Mouse (Mus musculus) lung, adult 2 months (tissue): Measurements from ENCODE around the gene D6Ertd527e. TPM values are rescaled to one million over a fixed set of nuclear protein-coding genes. Genes with fewer than 3 reads are reported as not detected.

Source experiments
- DNase-seq: peaks from one replicate; pipeline ENCODE4 v3.0.0; 2022
- H3K4me1 ChIP-seq: fragments of 200-500 bp; 2 replicates; pipeline ENCODE4 v1.6.1; 2011; ENCODE audit warnings: low read length; ENCODE audit not compliant: control insufficient read depth, insufficient read depth
- H3K4me3 ChIP-seq: fragments of 200-500 bp; replicated peaks from 2 replicates; pipeline ENCODE3; 2011; ENCODE audit warnings: low read depth, mild to moderate bottlenecking, control low read depth, low read length; ENCODE audit errors: extremely low read depth
- CTCF ChIP-seq: fragments of 200-500 bp; IDR thresholded peaks from 2 replicates; pipeline ENCODE4 v1.5.1; 2011; ENCODE audit warnings: mild to moderate bottlenecking, low read length, control low read depth; ENCODE audit not compliant: insufficient read depth
- POLR2A ChIP-seq: fragments of 200-500 bp; IDR thresholded peaks from 2 replicates; pipeline ENCODE4 v1.6.1; 2011; ENCODE audit warnings: low read depth, mild to moderate bottlenecking, control low read depth, low read length, borderline replicate concordance; ENCODE audit errors: extremely low read depth
- WGBS: fragments of 180-500 bp; shearing (Covaris S2); methylation state at CpG from one replicate; pipeline ENCODE4 v1.1.7; 2018; 5-methylcytosine and 5-hydroxymethylcytosine counted together
- polyA plus RNA-seq: library from polyadenylated mRNA; depleted of rRNA; stranded (reverse); fragments of >200 nt; gene quantifications from 2 replicates; pipeline ENCODE4 v1.2.3, GENCODE M21; 2012; rRNA removed

The D6Ertd527e gene
- polyA plus RNA-seq: 2.0 and 2.3 TPM in 2 replicates

- no peak for TF ChIP-seq POLR2A
- no peak for TF ChIP-seq CTCF
Observed at GRCm38 (mm10) chr6:87104123-87104796, at the start of gene D6Ertd527e. Gene D6Ertd527e (plus strand): TSS chr6:87104746.

GRCm38 (mm10) chr6:87059754-87060153, 44.8 kb upstream of the D6Ertd527e start:
- no peak for DNase-seq
- no peak for TF ChIP-seq POLR2A
- no peak for TF ChIP-seq CTCF
- H3K4me3 ChIP-seq: no peak overlapping the region
- H3K4me1 ChIP-seq: no peaks in the 10 kb centered on the region
- 78% methylated on average over 1 of the region's 1 CpGs for WGBS

More at GRCm38 (mm10) chr6:87104123-87104796, at the start of gene D6Ertd527e:
- Histone ChIP-seq H3K4me1 (peaks cover 6% of the 10 kb centered on the region), H3K4me3 (no peak within 1 kb of the TSS)
- WGBS: 84% methylated on average over 11 of the region's 11 CpGs
- no peak for DNase-seq

- no peak for DNase-seq
- TF ChIP-seq POLR2A (no peak), CTCF (no peak)
- 84% methylated on average over 4 of the region's 4 CpGs for whole genome bisulfite sequencing
- Histone ChIP-seq H3K4me3 (no peak overlapping the region), H3K4me1 (no peaks in the 10 kb centered on the region)
Observed at GRCm38 (mm10) chr6:87063586-87063985, 41.0 kb upstream of the D6Ertd527e start.

GRCm38 (mm10) chr6:87068209-87068608, 36.3 kb upstream of the D6Ertd527e start:
- no peak for DNase-seq
- no peak for TF ChIP-seq CTCF
- TF ChIP-seq POLR2A: no peak
- 79% methylated on average over 2 of the region's 2 CpGs for WGBS
- Histone ChIP-seq H3K4me1 (peaks cover 7% of the 10 kb centered on the region), H3K4me3 (no peak overlapping the region)

- Histone ChIP-seq H3K4me1 (peaks cover 7% of the 10 kb centered on the region), H3K4me3 (no peak overlapping the region)
- DNase-seq: no peak
- WGBS: 17% methylated on average over 7 of the region's 7 CpGs
- TF ChIP-seq POLR2A (no peak), CTCF (no peak)
Observed at GRCm38 (mm10) chr6:87069195-87069900, 35.2 kb upstream of the D6Ertd527e start.

- Histone ChIP-seq H3K4me3 (no peak overlapping the region), H3K4me1 (peaks cover 7% of the 10 kb centered on the region)
- 92% methylated on average over 4 of the region's 4 CpGs for WGBS
- no peak for DNase-seq
- TF ChIP-seq CTCF: no peak
- TF ChIP-seq POLR2A: no peak
Observed at GRCm38 (mm10) chr6:87070641-87071040, 33.9 kb upstream of the D6Ertd527e start.

GRCm38 (mm10) chr6:87072759-87073158, 31.8 kb upstream of the D6Ertd527e start:
- no peak for DNase-seq
- H3K4me3 ChIP-seq: no peak overlapping the region
- peaks cover 7% of the 10 kb centered on the region for H3K4me1 ChIP-seq
- TF ChIP-seq POLR2A: no peak
- no peak for TF ChIP-seq CTCF
- 48% methylated on average over 4 of the region's 4 CpGs for WGBS

GRCm38 (mm10) chr6:87075092-87075685, 29.4 kb upstream of the D6Ertd527e start:
- Histone ChIP-seq H3K4me3 (no peak overlapping the region), H3K4me1 (no peaks in the 10 kb centered on the region)
- WGBS: 60% methylated on average over 3 of the region's 3 CpGs
- DNase-seq: no peak
- TF ChIP-seq CTCF: no peak
- TF ChIP-seq POLR2A: no peak

- H3K4me1 ChIP-seq: no peaks in the 10 kb centered on the region
- H3K4me3 ChIP-seq: no peak overlapping the region
- TF ChIP-seq CTCF (no peak), POLR2A (no peak)
- DNase-seq: no peak
- 83% methylated on average over 4 of the region's 4 CpGs for WGBS
Observed at GRCm38 (mm10) chr6:87079457-87079856, 25.1 kb upstream of the D6Ertd527e start.

- Histone ChIP-seq H3K4me1 (no peaks in the 10 kb centered on the region), H3K4me3 (no peak overlapping the region)
- 58% methylated on average over 6 of the region's 6 CpGs for WGBS
- TF ChIP-seq CTCF (no peak), POLR2A (no peak)
- DNase-seq: no peak
Observed at GRCm38 (mm10) chr6:87085026-87085425, 19.5 kb upstream of the D6Ertd527e start.
